Mouse (Mus musculus): ENCODE measurements around the gene Zfp142.

DNA sequence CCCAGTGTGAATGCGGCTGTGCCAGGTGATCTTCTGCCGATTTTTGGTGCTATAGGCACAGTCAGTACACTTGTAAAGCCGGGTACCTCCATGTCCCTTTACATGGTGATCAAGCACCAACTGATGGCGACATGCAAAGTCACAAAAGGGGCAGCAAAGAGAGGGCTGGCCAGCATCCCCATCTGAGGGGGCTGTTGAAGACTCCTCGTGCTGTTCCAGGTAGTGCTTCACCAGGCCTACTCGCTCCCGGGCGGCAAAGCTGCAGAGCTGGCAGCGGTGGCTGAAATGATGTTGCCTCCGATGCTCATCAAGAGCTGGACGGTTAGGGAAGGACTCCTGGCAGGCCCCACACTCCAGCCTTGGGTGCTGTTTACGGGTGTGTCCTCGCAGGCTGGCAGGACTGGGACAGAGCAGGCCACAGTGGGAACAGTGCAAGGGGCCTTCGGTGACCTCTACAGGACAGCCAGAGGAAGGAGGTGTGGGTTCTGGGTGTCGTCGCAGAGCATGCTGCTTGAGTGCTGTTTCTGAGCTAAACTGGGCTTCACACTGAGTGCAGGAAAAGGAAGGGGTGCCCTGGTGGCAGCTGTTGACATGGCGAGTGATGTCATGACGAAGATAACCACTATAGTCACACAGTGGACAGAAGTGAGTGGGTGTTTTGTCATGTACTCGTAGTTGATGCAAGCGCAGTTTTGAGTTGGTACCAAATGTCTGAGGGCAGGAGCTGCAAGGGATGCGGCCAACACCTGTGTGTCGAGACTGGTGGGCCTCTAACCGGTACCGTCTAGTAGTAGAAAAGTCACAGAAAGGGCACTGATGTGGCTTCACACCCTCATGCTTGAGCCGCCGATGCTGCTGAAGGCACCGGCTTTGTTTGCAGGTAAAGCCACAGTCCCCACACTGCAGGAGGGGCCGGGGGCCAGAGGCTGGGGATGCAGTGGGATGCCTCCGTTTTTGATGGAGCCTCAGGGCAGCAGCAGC lies 18.0 kb downstream of the Zfp142 start:
- TF ChIP-seq EP300 (IDR thresholded peaks at IDR 0.05; ENCODE audit: insufficient read depth, low read depth, low read length) (no peak), CTCF (IDR thresholded peaks at IDR 0.05) (0 out of 2 replicates have a peak, but pooled peaks have one; percentile 2), POLR2A (IDR thresholded peaks at IDR 0.05; ENCODE audit: insufficient read depth, low read depth, low read length) (no peak)

All from heart, adult 2 months (tissue).